Mouse (Mus musculus) heart, postnatal 0 days (tissue): ENCODE measurements around the gene Bptf. TPM values are rescaled to one million over a fixed set of nuclear protein-coding genes. Genes with fewer than 3 reads are reported as not detected.
"Not testable (repeated sequence)": the region's sequence is repeated elsewhere in the genome, so short reads cannot be mapped to it uniquely, and the experiment has no call there.

Experiments used
- ATAC-seq: fragments of 200-750 bp; cut with Nextera tagmentation; 2 replicates; pipeline ENCODE4 v1.8.0; 2017; ENCODE audit warnings: low read depth, moderate number of reproducible peaks, moderate library complexity; ENCODE audit not compliant: insufficient read depth
- DNase-seq: peaks from one replicate; pipeline ENCODE4 v3.0.0-alpha.2; 2016; ENCODE audit warnings: low spot score
- H3K27ac ChIP-seq: fragments of 300-500 bp; sonication (generic); 2 replicates; pipeline ENCODE4 v1.5.1; 2014; ENCODE audit warnings: low read depth, mild to moderate bottlenecking
- H3K27me3 ChIP-seq: fragments of 300-500 bp; sonication (generic); 2 replicates; pipeline ENCODE4 v1.6.1; 2014; ENCODE audit warnings: low read length, mixed read lengths; ENCODE audit not compliant: control insufficient read depth, insufficient read depth
- H3K36me3 ChIP-seq: fragments of 300-500 bp; sonication (generic); replicated peaks from 2 replicates; pipeline ENCODE4 v1.6.1; 2014; ENCODE audit warnings: low read length, mixed read lengths; ENCODE audit not compliant: control insufficient read depth, insufficient read depth
- H3K4me1 ChIP-seq: fragments of 300-500 bp; sonication (generic); 2 replicates; pipeline ENCODE4 v1.6.1; 2014; ENCODE audit warnings: antibody characterized with exemption; ENCODE audit not compliant: control insufficient read depth, insufficient read depth
- H3K4me2 ChIP-seq: fragments of 300-500 bp; sonication (generic); 2 replicates; pipeline ENCODE4 v1.6.1; 2014; ENCODE audit warnings: low read depth, mild to moderate bottlenecking, low read length, moderate library complexity
- H3K4me3 ChIP-seq: fragments of 300-500 bp; sonication (generic); 2 replicates; pipeline ENCODE4 v1.5.1; 2014; ENCODE audit warnings: low read depth, low read length
- H3K9ac ChIP-seq: fragments of 300-500 bp; sonication (generic); replicated peaks from 2 replicates; pipeline ENCODE4 v1.6.1; 2014; ENCODE audit warnings: low read depth, low read length, mixed read lengths
- H3K9me3 ChIP-seq: fragments of 300-500 bp; sonication (generic); replicated peaks from 2 replicates; pipeline ENCODE4 v1.6.1; 2016; ENCODE audit warnings: low read length; ENCODE audit not compliant: control insufficient read depth
- CTCF ChIP-seq: IDR thresholded peaks from 2 replicates; pipeline ENCODE4 v1.5.1; 2016; ENCODE audit warnings: antibody characterized with exemption, control low read depth, low read depth
- EP300 ChIP-seq: IDR thresholded peaks from 2 replicates; pipeline ENCODE4 v1.6.1; 2016; ENCODE audit warnings: antibody characterized with exemption, low read depth
- WGBS: fragments of 180-500 bp; shearing (Covaris S2); extraction: QIAGEN DNeasy Blood & Tissue Kit; methylation state at CpG from one replicate; pipeline ENCODE4 v1.1.7; 2014; 5-methylcytosine and 5-hydroxymethylcytosine counted together
- polyA plus RNA-seq: library from polyadenylated mRNA; unstranded; fragments of >200 nt; fragmentation: Nextera tagmentation; extraction: Ambion mirVana; gene quantifications from 2 replicates; pipeline ENCODE4 v1.2.1, GENCODE M21; 2015
- total RNA-seq: library from RNA; depleted of rRNA; stranded (reverse); fragments of >200 nt; gene quantifications from 2 replicates; pipeline ENCODE4 v1.2.3, GENCODE M21; 2014; ENCODE audit warnings: low replicate concordance

Gene Bptf
- total and polyA plus RNA-seq, 2 experiments from 2014 or later, result 11.8 to 13.7 TPM

GRCm38 (mm10) chr11:107154431-107154830, 22.5 kb upstream of the Bptf start:
- H3K27ac ChIP-seq, result no peak overlapping the region
- 73% methylated on average over 7 of the region's 7 CpGs for WGBS
- no peaks in the 10 kb centered on the region for H3K27me3 ChIP-seq
- DNase-seq (no peak), ATAC-seq (no peak)
- H3K4me2 ChIP-seq, result no peak overlapping the region
- no peak for TF ChIP-seq EP300
- peaks cover 14% of the 10 kb centered on the region for H3K4me1 ChIP-seq
- H3K4me3 ChIP-seq, result no peak overlapping the region
- H3K9me3 ChIP-seq, result no peaks in the 10 kb centered on the region
- no peaks in the 10 kb centered on the region for H3K36me3 ChIP-seq
- H3K9ac ChIP-seq, result no peak overlapping the region

- Histone ChIP-seq H3K9ac (no peak overlapping the region), H3K4me1 (peaks cover 14% of the 10 kb centered on the region), H3K4me2 (no peak overlapping the region), H3K27me3 (no peaks in the 10 kb centered on the region), H3K4me3 (no peak overlapping the region), H3K36me3 (no peaks in the 10 kb centered on the region), H3K27ac (no peak overlapping the region), H3K9me3 (no peaks in the 10 kb centered on the region)
- no peak for DNase-seq
- ATAC-seq, result no peak
- WGBS, result 72% methylated on average over 5 of the region's 5 CpGs
- TF ChIP-seq EP300, result no peak
- TF ChIP-seq CTCF, result no peak
These were observed 21.7 kb upstream of the Bptf start for GRCm38 (mm10) chr11:107153645-107154044.

- no peak overlapping the region for H3K4me3 ChIP-seq
- H3K4me1 ChIP-seq, result peaks cover 1% of the 10 kb centered on the region; the same call in 1 of the 2 replicates
- no peaks in the 10 kb centered on the region for H3K36me3 ChIP-seq
- H3K9me3 ChIP-seq, result no peaks in the 10 kb centered on the region
- 72% methylated on average over 7 of the region's 7 CpGs for WGBS
- H3K9ac ChIP-seq, result no peak overlapping the region
- DNase-seq, result no peak
- TF ChIP-seq CTCF (peak; percentile 55), EP300 (no peak)
- ATAC-seq, result no peak
- H3K27ac ChIP-seq, result no peak overlapping the region
- H3K4me2 ChIP-seq, result no peak overlapping the region
- H3K27me3 ChIP-seq, result no peaks in the 10 kb centered on the region
These were observed 19.9 kb upstream of the Bptf start for GRCm38 (mm10) chr11:107151809-107152208.

DNA sequence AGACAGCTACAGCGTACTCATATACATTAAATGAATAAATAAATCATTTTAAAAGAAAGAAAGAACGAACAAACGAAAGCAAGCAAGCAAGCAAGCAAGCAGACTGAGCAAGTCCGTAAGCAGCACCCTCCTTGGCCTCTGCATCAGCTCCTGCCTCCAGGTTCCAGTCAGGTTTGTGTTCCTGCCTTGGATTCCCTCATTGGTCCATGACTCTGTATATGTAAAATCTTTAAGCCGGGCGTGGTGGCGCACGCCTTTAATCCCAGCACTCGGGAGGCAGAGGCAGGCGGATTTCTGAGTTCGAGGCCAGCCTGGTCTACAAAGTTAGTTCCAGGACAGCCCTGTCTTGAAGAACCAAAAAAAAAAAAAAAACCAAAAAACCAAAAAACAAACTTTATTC, 12.0 kb upstream of the Bptf start:
- not testable (repeated sequence) for H3K9me3 ChIP-seq, H3K4me3 ChIP-seq, H3K36me3 ChIP-seq, H3K4me2 ChIP-seq, H3K9ac ChIP-seq, DNase-seq, H3K4me1 ChIP-seq, H3K27me3 ChIP-seq, H3K27ac ChIP-seq, ATAC-seq
- 92% methylated on average over 11 of the region's 11 CpGs for WGBS

DNA sequence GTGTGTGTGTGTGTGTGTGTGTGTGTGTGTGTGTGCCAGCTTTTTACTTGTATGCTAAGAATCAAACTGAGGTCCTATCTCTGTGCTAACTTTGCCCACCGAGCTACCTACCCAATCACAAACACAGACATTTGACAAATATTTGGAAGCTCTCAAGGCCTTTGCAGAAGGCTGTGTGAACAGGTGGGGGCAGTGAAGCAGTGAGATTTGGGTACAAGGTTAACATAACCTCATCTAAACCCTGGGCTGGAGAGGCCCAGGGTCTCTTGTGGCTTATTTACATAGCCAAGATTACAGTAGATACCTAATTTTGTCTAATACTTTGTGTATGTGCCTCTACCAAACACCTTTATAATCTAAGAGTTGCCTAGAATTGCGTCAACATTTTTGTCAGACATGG, 10.5 kb upstream of the Bptf start:
- no peaks in the 10 kb centered on the region for H3K9me3 ChIP-seq
- TF ChIP-seq CTCF, result no peak
- TF ChIP-seq EP300, result no peak
- no peaks in the 10 kb centered on the region for H3K36me3 ChIP-seq
- H3K4me1 ChIP-seq, result no peaks in the 10 kb centered on the region
- no peak for DNase-seq
- no peak overlapping the region for H3K4me2 ChIP-seq
- no peak overlapping the region for H3K9ac ChIP-seq
- ATAC-seq, result no peak
- no peak overlapping the region for H3K27ac ChIP-seq
- H3K27me3 ChIP-seq, result no peaks in the 10 kb centered on the region
- WGBS, result 77% methylated on average over 2 of the region's 2 CpGs
- H3K4me3 ChIP-seq, result no peak overlapping the region

GRCm38 (mm10) chr11:107140756-107141155, 8.8 kb upstream of the Bptf start:
- no peak for ATAC-seq

More at GRCm38 (mm10) chr11:107140756-107141155, 8.8 kb upstream of the Bptf start:
- no peaks in the 10 kb centered on the region for H3K27me3 ChIP-seq
- 37% methylated on average over 6 of the region's 6 CpGs for WGBS
- H3K9me3 ChIP-seq, result no peaks in the 10 kb centered on the region
- H3K36me3 ChIP-seq, result no peaks in the 10 kb centered on the region
- no peak for DNase-seq
- no peak for TF ChIP-seq CTCF
- no peak for TF ChIP-seq EP300
- no peak overlapping the region for H3K4me2 ChIP-seq
- no peak overlapping the region for H3K4me3 ChIP-seq
- H3K27ac ChIP-seq, result peak overlapping the region; percentile 11; the same call in 1 of the 2 replicates
- H3K4me1 ChIP-seq, result no peaks in the 10 kb centered on the region
- no peak overlapping the region for H3K9ac ChIP-seq
